Comparison of ENCODE assay signal across 25 mouse cellular contexts in the genomic region with DNA sequence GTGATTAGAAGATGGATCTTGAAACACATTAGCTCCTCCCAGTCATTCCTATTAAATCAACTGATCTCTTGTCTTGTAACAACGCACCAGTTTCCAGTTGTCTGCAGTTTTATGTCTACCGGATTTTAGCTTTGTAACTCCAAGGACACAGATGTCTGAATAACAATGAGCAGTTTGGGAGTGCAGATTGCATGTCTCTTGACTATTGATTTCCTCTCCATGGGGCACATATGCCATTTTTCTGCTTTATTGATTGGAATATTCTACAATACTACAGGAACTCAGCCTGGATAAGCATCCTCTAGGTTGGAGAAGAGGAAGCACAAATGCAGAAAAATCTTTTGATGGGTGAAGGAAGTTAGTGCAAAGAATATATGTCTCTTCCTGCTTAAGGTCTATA.
"Had no signal": no experiment of that assay in that cellular context is flagged by ENCODE, and none has a peak within 500 bp of the region (broad histone marks: within the 10 kb centered on the region; RNA-seq: fewer than 3 reads in every experiment).

No protein-coding gene starts in this region.

- H3K27ac ChIP-seq: intestine, embryonic 15.5 days; kidney, embryonic 15.5 days; limb, embryonic 12.5 days; limb, embryonic 15.5 days; liver, embryonic 14.5 days; macrophage; midbrain, embryonic 10.5 days; neural tube, embryonic 12.5 days; neural tube, embryonic 15.5 days; stomach, postnatal 0 days had no signal

- H3K27me3 ChIP-seq: intestine, embryonic 15.5 days; kidney, embryonic 15.5 days; limb, embryonic 12.5 days; limb, embryonic 15.5 days; neural tube, embryonic 12.5 days; neural tube, embryonic 15.5 days had no signal

- H3K36me3 ChIP-seq: intestine, embryonic 15.5 days; kidney, embryonic 15.5 days; limb, embryonic 12.5 days; limb, embryonic 15.5 days; midbrain, embryonic 10.5 days; neural tube, embryonic 12.5 days; neural tube, embryonic 15.5 days had no signal

- H3K4me1 ChIP-seq: intestine, embryonic 15.5 days; kidney, embryonic 15.5 days; limb, embryonic 15.5 days; midbrain, embryonic 10.5 days; neural tube, embryonic 12.5 days; neural tube, embryonic 15.5 days had no signal

- H3K9me3 ChIP-seq: intestine, embryonic 15.5 days; kidney, embryonic 15.5 days; limb, embryonic 12.5 days; limb, embryonic 15.5 days; midbrain, embryonic 10.5 days; neural tube, embryonic 12.5 days; neural tube, embryonic 15.5 days had no signal

- H3K4me2 ChIP-seq: intestine, embryonic 15.5 days; kidney, embryonic 15.5 days; limb, embryonic 12.5 days; limb, embryonic 15.5 days; liver, embryonic 11.5 days; lung, embryonic 14.5 days; neural tube, embryonic 12.5 days; neural tube, embryonic 15.5 days had no signal

- H3K9ac ChIP-seq: intestine, embryonic 15.5 days; kidney, embryonic 15.5 days; limb, embryonic 12.5 days; limb, embryonic 15.5 days; liver, embryonic 14.5 days; liver, postnatal 0 days; lung, embryonic 14.5 days; neural tube, embryonic 12.5 days; neural tube, embryonic 15.5 days had no signal

- H3K4me3 ChIP-seq: intestine, embryonic 15.5 days; kidney, embryonic 15.5 days; limb, embryonic 12.5 days; limb, embryonic 15.5 days; midbrain, embryonic 10.5 days; neural tube, embryonic 12.5 days; neural tube, embryonic 15.5 days had no signal

- ATAC-seq: intestine, embryonic 15.5 days; liver, postnatal 0 days; lung, postnatal 0 days had no signal

- DNase-seq: kidney, adult 11 months; kidney, adult 8-10 months; kidney, postnatal 10 days; kidney, postnatal 36 days; left cerebral cortex, postnatal 4 days; liver, postnatal 0 days; lung, embryonic 14.5 days; midbrain, embryonic 14.5 days; right cerebral cortex, adult 18-20 months; right cerebral cortex, postnatal 14 days; right cerebral cortex, postnatal 4 days; thymus, adult 2 months; thymus, postnatal 25 days had no signal
